Mouse (Mus musculus): ENCODE data around the gene Rtf1. TPM values are rescaled to one million over a fixed set of nuclear protein-coding genes. Genes with fewer than 3 reads are reported as not detected.

Gene Rtf1
- polyA plus RNA-seq, 2 experiments = 6.6 to 7.9 TPM

- Histone ChIP-seq H3K9ac (replicated peaks) (no peak overlapping the region), H3K27me3 (ENCODE audit: control insufficient read depth, insufficient read depth, low read length) (no peaks in the 10 kb centered on the region), H3K4me3 (ENCODE audit: insufficient read depth in 1 of 2, low read depth in 2 of 2, low read length in 2 of 2) (no peak overlapping the region), H3K4me2 (ENCODE audit: low read depth) (no peak overlapping the region), H3K9me3 (ENCODE audit: control insufficient read depth, low read length) (no peaks in the 10 kb centered on the region), H3K27ac (no peak overlapping the region), H3K36me3 (replicated peaks; ENCODE audit: control insufficient read depth, insufficient read depth, low read depth) (no peaks in the 10 kb centered on the region), H3K4me1 (replicated peaks; ENCODE audit: control insufficient read depth in 2 of 2, insufficient read depth in 2 of 2, low read length in 1 of 2) (no peaks in the 10 kb centered on the region)
- no peak for TF ChIP-seq EP300 (IDR thresholded peaks at IDR 0.05; ENCODE audit: low read depth)
- TF ChIP-seq CTCF (IDR thresholded peaks at IDR 0.05; ENCODE audit: low read depth) = peak; percentile 56
- DNase-seq (ENCODE audit: low read depth in 3 of 3, low spot score in 3 of 3) (no peak), ATAC-seq (ENCODE audit: insufficient read depth) (no peak)
- 89% methylated on average over 6 of the region's 6 CpGs for WGBS (ENCODE audit: insufficient replicate concordance)
Observed at GRCm38 (mm10) chr2:119767246-119767645, 92.4 kb downstream of the Rtf1 start.

Other genes with a start within 250 kb of the Rtf1 start
- 3.3 and 4.4 TPM in 2 replicates for gene Ino80, start 197.4 kb upstream of the Rtf1 start, polyA plus RNA-seq (2012; rRNA removed)
- 1.8 and 2.0 TPM in 2 replicates for gene Ino80, start 197.4 kb upstream of the Rtf1 start, polyA plus RNA-seq (2014; fragmentation: Nextera tagmentation; extraction: Ambion mirVana)
- gene Exd1, start 127.4 kb upstream of the Rtf1 start, polyA plus RNA-seq (2012; rRNA removed) = 0.11 and 0.12 TPM in 2 replicates
- gene Exd1, start 127.4 kb upstream of the Rtf1 start, polyA plus RNA-seq (2014; fragmentation: Nextera tagmentation; extraction: Ambion mirVana) = 0.14 and 0.15 TPM in 2 replicates
- gene Chp1, start 127.4 kb upstream of the Rtf1 start, polyA plus RNA-seq (2012; rRNA removed) = 28.1 and 31.3 TPM in 2 replicates
- 47.5 and 49.3 TPM in 2 replicates for gene Chp1, start 127.4 kb upstream of the Rtf1 start, polyA plus RNA-seq (2014; fragmentation: Nextera tagmentation; extraction: Ambion mirVana)
- gene Nusap1, start 56.8 kb upstream of the Rtf1 start, polyA plus RNA-seq (2012; rRNA removed) = 24.3 and 45.1 TPM in 2 replicates
- 88.3 and 88.4 TPM in 2 replicates for gene Nusap1, start 56.8 kb upstream of the Rtf1 start, polyA plus RNA-seq (2014; fragmentation: Nextera tagmentation; extraction: Ambion mirVana)
- 22.6 and 23.9 TPM in 2 replicates for gene Oip5, start 56.6 kb upstream of the Rtf1 start, polyA plus RNA-seq (2012; rRNA removed)
- gene Oip5, start 56.6 kb upstream of the Rtf1 start, polyA plus RNA-seq (2014; fragmentation: Nextera tagmentation; extraction: Ambion mirVana) = 30.1 and 37.8 TPM in 2 replicates
- gene Ndufaf1, start 12.2 kb upstream of the Rtf1 start, polyA plus RNA-seq (2012; rRNA removed) = 7.1 and 11.7 TPM in 2 replicates
- gene Ndufaf1, start 12.2 kb upstream of the Rtf1 start, polyA plus RNA-seq (2014; fragmentation: Nextera tagmentation; extraction: Ambion mirVana) = 28.5 and 30.2 TPM in 2 replicates
- gene Itpka, start 67.3 kb downstream of the Rtf1 start, polyA plus RNA-seq (2012; rRNA removed) = 2.0 and 2.1 TPM in 2 replicates
- gene Itpka, start 67.3 kb downstream of the Rtf1 start, polyA plus RNA-seq (2014; fragmentation: Nextera tagmentation; extraction: Ambion mirVana) = 2.3 and 2.4 TPM in 2 replicates
- 0.08 and 0.12 TPM in 2 replicates for gene Ltk, start 85.4 kb downstream of the Rtf1 start, polyA plus RNA-seq (2012; rRNA removed)
- 0.05 and 0.06 TPM in 2 replicates for gene Ltk, start 85.4 kb downstream of the Rtf1 start, polyA plus RNA-seq (2014; fragmentation: Nextera tagmentation; extraction: Ambion mirVana)
- gene Rpap1, start 112.5 kb downstream of the Rtf1 start, polyA plus RNA-seq (2012; rRNA removed) = 6.1 and 6.6 TPM in 2 replicates
- 6.0 and 6.7 TPM in 2 replicates for gene Rpap1, start 112.5 kb downstream of the Rtf1 start, polyA plus RNA-seq (2014; fragmentation: Nextera tagmentation; extraction: Ambion mirVana)
- 0.71 and 0.76 TPM in 2 replicates for gene Tyro3, start 122.7 kb downstream of the Rtf1 start, polyA plus RNA-seq (2012; rRNA removed)
- 0.65 and 0.73 TPM in 2 replicates for gene Tyro3, start 122.7 kb downstream of the Rtf1 start, polyA plus RNA-seq (2014; fragmentation: Nextera tagmentation; extraction: Ambion mirVana)
- 4.2 and 4.6 TPM in 2 replicates for gene Mga, start 222.2 kb downstream of the Rtf1 start, polyA plus RNA-seq (2012; rRNA removed)
- gene Mga, start 222.2 kb downstream of the Rtf1 start, polyA plus RNA-seq (2014; fragmentation: Nextera tagmentation; extraction: Ambion mirVana) = 6.0 and 6.6 TPM in 2 replicates